Mouse (Mus musculus) intestine, embryonic 14.5 days (tissue): ENCODE data around the gene 2310009B15Rik. TPM values are rescaled to one million over a fixed set of nuclear protein-coding genes. Genes with fewer than 3 reads are reported as not detected.

ENCODE experiments used
- ATAC-seq: fragments of 200-750 bp; cut with Nextera tagmentation; replicated peaks from 2 replicates; pipeline ENCODE4 v1.8.0; 2017; ENCODE audit warnings: low read depth, moderate number of reproducible peaks, moderate TSS enrichment, moderate library complexity; ENCODE audit not compliant: low FRiP score, low TSS enrichment
- DNase-seq: peaks from one replicate; pipeline ENCODE4 v3.0.0-alpha.2; 2018; ENCODE audit warnings: low spot score
- H3K27ac ChIP-seq: fragments of 300-500 bp; sonication (generic); 2 replicates; pipeline ENCODE4 v1.5.1; 2014; ENCODE audit warnings: low read depth, mild to moderate bottlenecking, control low read depth
- H3K27me3 ChIP-seq: fragments of 300-500 bp; sonication (generic); replicated peaks from 2 replicates; pipeline ENCODE4 v1.6.1; 2014; ENCODE audit warnings: low read length, control low read depth; ENCODE audit not compliant: control insufficient read depth, insufficient read depth
- H3K36me3 ChIP-seq: fragments of 300-500 bp; sonication (generic); 2 replicates; pipeline ENCODE4 v1.6.1; 2014; ENCODE audit warnings: low read length, control low read depth; ENCODE audit not compliant: control insufficient read depth, insufficient read depth
- H3K4me1 ChIP-seq: fragments of 300-500 bp; sonication (generic); replicated peaks from 2 replicates; pipeline ENCODE4 v1.6.1; 2014; ENCODE audit warnings: low read length, control low read depth, mixed read lengths; ENCODE audit not compliant: control insufficient read depth, insufficient read depth
- H3K4me2 ChIP-seq: fragments of 300-500 bp; sonication (generic); 2 replicates; pipeline ENCODE4 v1.6.1; 2014; ENCODE audit warnings: low read length
- H3K4me3 ChIP-seq: fragments of 300-500 bp; sonication (generic); 2 replicates; pipeline ENCODE4 v1.5.1; 2014; ENCODE audit warnings: low read depth, low read length, control low read depth, mixed read lengths
- H3K9ac ChIP-seq: fragments of 300-500 bp; sonication (generic); 2 replicates; pipeline ENCODE4 v1.6.1; 2014; ENCODE audit warnings: mild to moderate bottlenecking, low read length
- H3K9me3 ChIP-seq: fragments of 300-500 bp; sonication (generic); 2 replicates; pipeline ENCODE4 v1.6.1; 2016; ENCODE audit warnings: low read length, control low read depth; ENCODE audit not compliant: control insufficient read depth
- WGBS: fragments of 180-500 bp; shearing (Covaris S2); extraction: QIAGEN DNeasy Blood & Tissue Kit; methylation state at CpG from one replicate; pipeline ENCODE4 v1.1.7; 2014; 5-methylcytosine and 5-hydroxymethylcytosine counted together
- polyA plus RNA-seq: library from polyadenylated mRNA; unstranded; fragments of >200 nt; fragmentation: Nextera tagmentation; extraction: Ambion mirVana; gene quantifications from 2 replicates; pipeline ENCODE4 v1.2.1, GENCODE M21; 2014

2310009B15Rik gene
- polyA plus RNA-seq, 1 experiment from 2014 or later = 46.1 TPM

DNA sequence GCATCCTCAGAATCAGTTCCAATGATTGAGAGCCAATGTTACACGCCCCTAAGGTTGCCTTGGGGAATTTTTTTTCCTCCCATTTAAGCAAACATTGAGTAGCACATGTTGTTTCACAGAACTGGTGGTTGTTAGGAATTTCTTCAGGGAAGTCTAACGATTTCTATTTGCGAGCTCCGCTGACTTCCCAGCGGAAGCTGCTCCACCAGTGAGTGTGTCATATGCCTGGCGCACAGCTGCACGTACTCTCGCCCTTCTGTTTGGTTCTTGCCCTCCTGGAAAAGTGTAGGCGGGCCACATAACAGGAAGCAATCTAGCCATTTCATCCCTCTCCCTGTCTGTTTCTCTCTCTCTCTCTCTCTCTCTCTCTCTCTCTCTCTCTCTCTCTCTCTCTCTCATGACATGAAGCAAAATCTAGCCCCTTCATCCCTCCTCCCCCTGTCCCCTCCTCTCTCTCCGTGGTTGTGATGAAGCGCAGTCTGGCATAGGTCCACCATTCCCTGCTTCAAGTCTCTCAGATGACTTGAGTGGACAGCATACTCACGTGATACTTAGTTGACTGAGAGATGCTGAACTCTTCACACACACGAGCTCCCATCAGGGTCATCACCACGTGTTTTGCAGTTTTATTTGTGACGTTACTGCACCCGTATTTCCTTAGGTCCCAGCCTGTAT lies 19.9 kb upstream of the 2310009B15Rik start:
- WGBS = 65% methylated on average over 16 of the region's 16 CpGs
- Histone ChIP-seq H3K4me3 (no peak overlapping the region), H3K9ac (no peak overlapping the region), H3K27me3 (no peaks in the 10 kb centered on the region), H3K4me2 (0 out of 2 replicates have a peak overlapping the region, but pooled peaks have one; percentile 4), H3K4me1 (no peaks in the 10 kb centered on the region), H3K9me3 (no peaks in the 10 kb centered on the region), H3K36me3 (no peaks in the 10 kb centered on the region), H3K27ac (no peak overlapping the region)
- ATAC-seq (no peak), DNase-seq (no peak)

- Histone ChIP-seq H3K27ac (no peak overlapping the region), H3K36me3 (peaks cover 9% of the 10 kb centered on the region; the same call in 1 of the 2 replicates), H3K27me3 (peaks cover 49% of the 10 kb centered on the region), H3K4me2 (no peak overlapping the region), H3K4me3 (no peak overlapping the region), H3K9me3 (no peaks in the 10 kb centered on the region), H3K9ac (no peak overlapping the region), H3K4me1 (peaks cover 17% of the 10 kb centered on the region)
- WGBS = 88% methylated on average over 1 of the region's 1 CpGs
- ATAC-seq (no peak), DNase-seq (peak; percentile 35)
Observed at GRCm38 (mm10) chr1:138850823-138851222, 5.8 kb downstream of the 2310009B15Rik start.

- no peak overlapping the region for H3K9ac ChIP-seq
- peaks cover 56% of the 10 kb centered on the region for H3K27me3 ChIP-seq
- H3K4me3 ChIP-seq = no peak overlapping the region
- DNase-seq (peak; percentile 31), ATAC-seq (no peak)
- H3K4me2 ChIP-seq = no peak overlapping the region
- H3K4me1 ChIP-seq = peaks cover 15% of the 10 kb centered on the region
- H3K27ac ChIP-seq = no peak overlapping the region
- 56% methylated on average over 2 of the region's 4 CpGs for WGBS
- peaks cover 9% of the 10 kb centered on the region; the same call in 1 of the 2 replicates for H3K36me3 ChIP-seq
- no peaks in the 10 kb centered on the region for H3K9me3 ChIP-seq
Observed at GRCm38 (mm10) chr1:138850161-138850539, 6.5 kb downstream of the 2310009B15Rik start.

GRCm38 (mm10) chr1:138849531-138850160 lies 7.0 kb downstream of the 2310009B15Rik start:
- no peak overlapping the region for H3K4me2 ChIP-seq
- peaks cover 61% of the 10 kb centered on the region for H3K27me3 ChIP-seq
- DNase-seq (peak; percentile 50), ATAC-seq (no peak)
- no peak overlapping the region for H3K9ac ChIP-seq
- H3K4me3 ChIP-seq = no peak overlapping the region
- 15% methylated on average over 8 of the region's 8 CpGs for WGBS
- H3K9me3 ChIP-seq = no peaks in the 10 kb centered on the region
- peaks cover 9% of the 10 kb centered on the region; the same call in 1 of the 2 replicates for H3K36me3 ChIP-seq
- peaks cover 15% of the 10 kb centered on the region for H3K4me1 ChIP-seq
- no peak overlapping the region for H3K27ac ChIP-seq

DNA sequence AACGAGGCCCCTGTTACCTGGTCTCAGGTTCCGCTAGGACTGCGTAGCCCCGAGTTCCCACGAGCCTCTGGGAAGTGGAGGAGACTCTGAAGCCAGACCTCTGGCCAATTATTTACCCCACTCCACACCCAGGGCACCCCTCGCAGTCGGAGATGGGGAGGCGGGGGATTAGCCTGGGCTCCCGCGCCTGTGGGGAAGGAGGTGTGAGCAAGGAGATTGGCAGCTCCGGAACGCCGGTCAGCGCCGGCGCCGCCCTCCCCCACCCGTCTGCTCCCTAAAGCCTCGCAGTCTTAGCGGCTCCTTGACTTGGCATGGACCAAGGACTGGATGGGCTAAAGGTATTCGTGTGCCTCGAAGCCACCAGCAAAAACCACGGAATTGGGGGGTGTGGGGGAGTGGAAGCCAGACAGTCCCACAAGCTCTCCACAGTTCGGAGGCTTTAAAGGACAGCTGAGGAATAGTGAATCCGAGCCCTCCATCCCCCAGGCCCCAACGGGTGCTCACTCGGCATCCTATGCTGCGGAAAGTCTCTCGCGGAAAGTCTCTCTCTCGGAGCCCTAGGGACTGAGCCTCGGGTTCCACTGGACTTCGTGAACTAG lies 8.0 kb downstream of the 2310009B15Rik start, which contains the start of gene Lhx9:
Lhx9 (minus strand) TSS at position 67 of the 599 bp plus-strand sequence.
- DNase-seq = peak; percentile 79
- under 1% methylated on average over 33 of the region's 33 CpGs for WGBS
- H3K9ac ChIP-seq = no peak within 1 kb of the TSS
- no peaks in the 10 kb centered on the region for H3K9me3 ChIP-seq
- peaks cover 71% of the 10 kb centered on the region for H3K27me3 ChIP-seq
- no peak within 1 kb of the TSS for H3K27ac ChIP-seq
- ATAC-seq = peak; percentile 40; the same call in 1 of the 2 replicates
- H3K4me3 ChIP-seq = peak within 1 kb of the TSS; percentile 28
- peaks cover 17% of the 10 kb centered on the region for H3K4me1 ChIP-seq
- peak within 1 kb of the TSS; percentile 50 for H3K4me2 ChIP-seq
- peaks cover 9% of the 10 kb centered on the region; the same call in 1 of the 2 replicates for H3K36me3 ChIP-seq

- under 1% methylated on average over 16 of the region's 16 CpGs for WGBS
- Histone ChIP-seq H3K4me2 (peak overlapping the region; percentile 50; the same call in 1 of the 2 replicates), H3K27ac (no peak overlapping the region), H3K36me3 (peaks cover 9% of the 10 kb centered on the region; the same call in 1 of the 2 replicates), H3K9ac (no peak overlapping the region), H3K9me3 (no peaks in the 10 kb centered on the region), H3K4me1 (peaks cover 18% of the 10 kb centered on the region), H3K4me3 (no peak overlapping the region), H3K27me3 (peaks cover 77% of the 10 kb centered on the region)
- DNase-seq = no peak
- ATAC-seq = peak; percentile 22; the same call in 1 of the 2 replicates
Observed at GRCm38 (mm10) chr1:138848026-138848425, 8.6 kb downstream of the 2310009B15Rik start.

- H3K9me3 ChIP-seq = no peaks in the 10 kb centered on the region
Observed at GRCm38 (mm10) chr1:138847146-138847545, 9.5 kb downstream of the 2310009B15Rik start.

DNA sequence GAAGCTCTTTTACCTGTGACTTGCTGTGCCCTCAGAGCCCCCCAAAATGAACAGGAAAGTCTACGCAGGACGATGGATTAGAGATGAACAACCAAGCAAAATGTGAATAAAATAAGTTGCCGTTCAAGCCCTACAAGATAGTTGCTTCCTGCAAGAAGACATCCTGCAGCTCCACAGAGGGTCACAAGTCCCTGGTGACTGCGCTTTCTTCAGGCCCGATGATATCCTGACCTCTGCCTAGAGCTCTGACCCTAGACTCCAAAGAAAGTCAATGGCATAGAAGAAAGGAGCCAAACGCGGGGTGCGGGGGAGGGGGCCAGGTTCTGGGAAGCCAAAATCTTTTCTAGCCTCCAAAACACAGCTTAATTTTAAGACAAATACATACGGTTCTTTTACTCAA lies 10.1 kb downstream of the 2310009B15Rik start:
- WGBS = 5% methylated on average over 9 of the region's 9 CpGs

More at GRCm38 (mm10) chr1:138847146-138847545, 9.5 kb downstream of the 2310009B15Rik start:
- Histone ChIP-seq H3K4me1 (peaks cover 18% of the 10 kb centered on the region), H3K27ac (no peak overlapping the region), H3K4me3 (no peak overlapping the region; the same call in 1 of the 2 replicates), H3K27me3 (peaks cover 86% of the 10 kb centered on the region), H3K9ac (no peak overlapping the region), H3K36me3 (peaks cover 9% of the 10 kb centered on the region; the same call in 1 of the 2 replicates), H3K4me2 (no peak overlapping the region)
- DNase-seq (peak; percentile 61), ATAC-seq (no peak)
- WGBS = 0% methylated on average over 21 of the region's 21 CpGs

More for the DNA sequence above, 10.1 kb downstream of the 2310009B15Rik start:
- Histone ChIP-seq H3K27ac (no peak overlapping the region), H3K27me3 (peaks cover 87% of the 10 kb centered on the region), H3K4me1 (peaks cover 18% of the 10 kb centered on the region), H3K4me3 (no peak overlapping the region), H3K36me3 (peaks cover 4% of the 10 kb centered on the region; the same call in 1 of the 2 replicates), H3K9me3 (no peaks in the 10 kb centered on the region), H3K9ac (no peak overlapping the region), H3K4me2 (no peak overlapping the region)
- no peak for ATAC-seq
- DNase-seq = no peak
